Mouse (Mus musculus): Measurements from ENCODE around the gene Aig1. TPM values are rescaled to one million over a fixed set of nuclear protein-coding genes. Genes with fewer than 3 reads are reported as not detected.

Aig1 gene
- total RNA-seq, 2 experiments from 2014 or later = 17.8 to 20.3 TPM

DNA sequence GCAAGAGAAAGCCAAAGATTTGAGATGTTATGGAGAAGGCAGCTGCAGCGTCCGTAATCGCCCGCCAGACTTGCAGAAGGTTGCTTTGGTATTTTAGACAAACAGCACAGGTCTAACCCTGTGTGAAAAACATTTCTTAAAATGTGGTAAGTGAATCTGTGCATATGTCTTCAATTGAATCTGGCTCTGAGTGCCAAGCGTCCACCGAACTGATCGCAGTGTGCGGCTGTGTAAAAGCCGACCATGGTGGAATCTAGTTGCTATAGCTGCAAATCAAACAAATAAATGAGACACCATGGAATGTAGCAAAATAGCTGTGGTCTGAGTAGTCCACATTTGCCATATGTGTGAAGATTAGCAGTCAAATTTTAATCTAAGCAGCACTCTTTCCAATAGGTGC is 80.7 kb downstream of the Aig1 start:
- no peak for DNase-seq
- intact Hi-C loops (cut with DNase I) = no loop called here

- intact Hi-C loops (cut with DNase I) = no loop called here
- DNase-seq = no peak
Measured at GRCm38 (mm10) chr10:13782774-13783173, 86.0 kb downstream of the Aig1 start.

DNA sequence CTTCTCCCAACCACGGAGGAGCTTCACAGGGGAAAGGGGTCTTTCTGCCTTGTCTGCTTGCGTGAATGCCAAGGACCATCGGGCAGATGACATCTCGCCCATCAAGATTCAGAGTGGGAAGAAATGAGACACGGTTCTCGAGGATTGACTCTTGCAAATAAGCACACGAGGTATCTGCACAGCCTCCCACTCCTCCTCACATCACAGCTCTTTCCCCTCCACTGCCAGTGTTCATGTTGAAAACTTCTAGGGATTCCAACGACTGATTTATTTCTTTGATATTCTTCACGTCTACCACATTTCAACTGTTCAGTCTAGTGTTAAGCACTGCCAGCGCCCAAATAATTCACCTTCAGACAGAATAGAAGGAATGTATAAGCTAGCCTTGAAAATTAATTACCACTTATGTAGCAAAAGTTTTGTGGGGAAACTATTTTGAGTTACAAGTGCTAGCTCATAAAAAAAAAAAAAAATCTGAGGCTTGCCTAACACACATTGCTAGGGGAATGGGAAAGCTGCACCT is 86.5 kb downstream of the Aig1 start:
- no peak for DNase-seq
- intact Hi-C loops (cut with DNase I) = no loop called here

DNA sequence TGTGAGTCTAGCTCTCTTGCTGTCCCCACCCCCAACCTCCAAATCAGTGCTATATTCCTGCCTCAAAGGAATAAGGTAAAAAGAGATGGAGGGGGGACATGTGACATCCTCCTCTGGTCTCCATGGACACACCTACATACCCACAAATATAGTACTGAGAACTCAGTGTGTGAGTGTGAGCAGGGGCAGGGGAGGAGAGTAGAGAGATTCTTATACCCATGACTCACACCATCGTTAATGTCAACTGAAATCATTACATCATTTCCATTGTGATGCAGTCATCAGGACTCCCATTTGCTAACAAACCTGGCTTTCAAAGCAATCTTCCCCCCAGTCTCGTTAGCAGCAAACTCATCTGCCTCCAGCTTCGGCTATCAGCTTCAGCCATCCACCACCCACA is 92.8 kb downstream of the Aig1 start:
- intact Hi-C loops (cut with DNase I) = no loop called here
- no peak for DNase-seq

GRCm38 (mm10) chr10:13775411-13775810 is 93.4 kb downstream of the Aig1 start:
- intact Hi-C loops (cut with DNase I) = no loop called here
- no peak for DNase-seq

GRCm38 (mm10) chr10:13774910-13775309 is 93.9 kb downstream of the Aig1 start:
- intact Hi-C loops (cut with DNase I) = no loop called here

DNA sequence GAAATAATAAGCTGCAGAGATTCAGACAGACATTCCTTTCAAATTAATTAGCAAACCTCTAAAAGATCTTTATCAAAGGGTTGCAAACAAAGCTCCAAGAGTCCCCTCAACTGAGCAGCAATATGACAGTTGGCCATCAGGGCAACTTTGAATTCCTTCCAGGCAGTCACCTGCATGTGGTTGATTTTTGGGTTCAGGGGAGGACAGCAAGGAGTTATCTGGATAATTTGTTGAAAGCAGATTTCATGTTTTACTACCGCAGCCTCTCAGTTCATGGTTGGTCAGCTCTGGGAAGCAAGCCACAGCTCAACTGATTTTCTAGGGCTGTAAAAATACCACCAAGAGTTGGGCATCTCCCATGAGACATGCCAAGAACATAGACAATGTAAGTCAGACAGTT is 98.1 kb downstream of the Aig1 start:
- no peak for DNase-seq
- intact Hi-C loops (cut with DNase I) = no loop called here

More at GRCm38 (mm10) chr10:13774910-13775309, 93.9 kb downstream of the Aig1 start:
- DNase-seq = no peak

GRCm38 (mm10) chr10:13769789-13770188 is 99.0 kb downstream of the Aig1 start:
- no peak for DNase-seq
- intact Hi-C loops (cut with DNase I) = no loop called here

DNA sequence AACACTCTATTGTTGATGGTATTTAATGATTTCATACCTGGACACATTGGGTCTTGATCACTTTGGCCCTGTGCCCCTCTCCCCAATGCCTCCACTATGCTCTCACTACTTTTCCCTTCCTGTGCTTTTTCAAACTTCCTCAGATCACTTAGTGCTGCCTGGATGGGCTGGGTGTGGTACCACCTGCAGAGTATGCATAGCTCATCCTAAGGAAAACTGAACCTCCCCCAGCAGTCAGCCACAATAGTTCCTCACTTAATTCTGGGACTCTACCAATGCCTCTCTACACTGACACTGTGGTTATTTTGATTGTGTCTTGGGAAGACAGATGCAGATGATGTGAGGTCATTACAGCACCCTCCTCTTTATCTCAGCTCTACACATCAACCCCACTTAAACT is 99.9 kb downstream of the Aig1 start:
- no peak for DNase-seq

GRCm38 (mm10) chr10:13767076-13767475 is 101.7 kb downstream of the Aig1 start:
- intact Hi-C loops (cut with DNase I) = no loop called here
- DNase-seq = no peak

More for the DNA sequence above, 99.9 kb downstream of the Aig1 start:
- intact Hi-C loops (cut with DNase I) = no loop called here

DNA sequence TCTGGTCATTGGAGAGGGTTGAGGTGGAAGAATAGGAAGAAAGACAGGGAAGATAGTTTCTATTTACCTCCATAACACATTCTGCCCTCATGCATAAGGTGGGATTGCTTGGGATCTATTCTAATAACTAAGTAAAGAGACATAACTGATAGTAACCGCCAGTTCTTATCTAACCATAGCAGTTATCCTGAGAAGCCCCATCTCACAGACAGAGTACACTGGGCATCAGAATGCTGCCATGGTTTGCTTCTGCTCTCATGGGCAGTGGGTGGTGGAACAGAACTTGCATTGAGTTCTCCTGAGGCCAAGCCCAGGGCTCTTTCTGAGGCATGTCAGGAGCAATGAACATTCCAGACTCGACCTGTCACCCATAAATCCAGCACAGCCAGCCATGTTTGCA is 105.6 kb downstream of the Aig1 start:
- no peak for DNase-seq
- intact Hi-C loops (cut with DNase I) = no loop called here

DNA sequence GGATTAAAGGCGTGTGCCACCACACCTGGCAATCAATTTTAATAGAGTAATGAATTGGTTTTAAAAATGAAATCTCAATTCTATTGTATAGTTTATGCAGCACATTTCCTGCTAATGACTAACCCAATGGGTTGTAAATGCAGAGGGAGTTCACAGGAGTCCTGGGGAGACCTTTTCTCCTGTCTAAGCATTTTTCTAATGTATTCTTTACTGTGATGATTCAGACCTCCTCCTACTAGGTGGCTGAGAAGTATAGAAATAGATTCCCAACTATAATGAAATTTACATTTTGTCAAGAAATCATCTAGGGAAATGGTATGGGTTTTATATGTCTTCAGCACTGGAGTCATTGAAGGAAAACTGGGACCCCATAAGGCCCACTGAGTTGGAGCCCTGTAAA is 114.1 kb downstream of the Aig1 start:
- intact Hi-C loops (cut with DNase I) = no loop called here
- no peak for DNase-seq

DNA sequence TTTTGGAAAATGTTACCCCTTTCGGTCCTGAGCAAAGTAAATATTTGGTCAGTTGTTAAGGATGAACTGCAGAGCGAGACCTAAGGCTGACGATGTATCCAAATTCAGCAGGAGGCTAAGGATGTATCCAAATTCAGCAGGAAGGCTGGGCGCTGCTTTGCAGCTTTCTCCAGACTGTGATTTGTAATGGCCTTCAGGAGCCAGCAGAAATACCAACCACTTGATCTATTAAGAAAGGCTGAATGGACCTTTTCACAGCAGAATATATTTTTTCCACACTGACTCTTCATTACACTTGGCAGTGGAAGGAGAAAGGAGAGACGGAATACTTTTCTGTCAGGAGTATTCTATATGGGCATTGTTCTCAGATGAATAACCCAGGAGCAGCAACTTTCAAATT is 115.0 kb downstream of the Aig1 start:
- intact Hi-C loops (cut with DNase I) = no loop called here
- no peak for DNase-seq

DNA sequence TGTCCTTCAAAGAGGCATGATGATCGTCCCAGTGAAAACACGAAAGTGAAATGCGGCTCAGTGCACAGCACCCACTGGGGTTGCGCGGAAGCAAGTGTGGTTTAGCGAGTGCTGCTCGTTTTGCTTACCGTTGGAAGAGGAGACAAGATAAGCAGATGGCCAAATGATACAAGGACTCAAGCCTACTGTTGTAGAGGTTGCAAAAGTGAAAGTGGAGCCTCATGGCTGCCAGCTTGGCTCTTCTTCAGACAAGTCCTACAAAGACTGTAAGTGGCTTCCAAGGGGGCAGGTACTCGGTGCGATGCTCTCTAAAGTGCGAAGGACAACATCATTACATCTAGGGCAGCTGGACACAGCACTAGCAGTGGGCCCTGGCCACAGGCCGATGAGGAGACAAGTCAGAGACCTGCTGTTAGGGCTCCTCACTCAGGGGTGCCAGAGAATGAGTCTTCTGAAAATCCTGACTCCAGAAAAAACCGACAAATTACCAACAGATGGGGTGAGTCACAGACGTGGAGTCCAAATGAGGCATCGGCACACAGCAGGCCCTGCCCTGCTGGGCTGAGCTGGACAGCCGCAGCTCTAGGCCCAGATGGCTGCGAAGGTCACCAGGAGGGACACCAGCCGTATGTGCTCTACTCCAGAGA is 129.2 kb downstream of the Aig1 start:
- intact Hi-C loops (cut with DNase I) = no loop called here
- peak; percentile 26 to 57 for DNase-seq

- DNase-seq = no peak
- intact Hi-C loops (cut with DNase I) = no loop called here
Measured at GRCm38 (mm10) chr10:13730039-13730748, 138.6 kb downstream of the Aig1 start.

GRCm38 (mm10) chr10:13727676-13728075 is 141.1 kb downstream of the Aig1 start:
- DNase-seq = no peak
- intact Hi-C loops (cut with DNase I) = no loop called here

DNA sequence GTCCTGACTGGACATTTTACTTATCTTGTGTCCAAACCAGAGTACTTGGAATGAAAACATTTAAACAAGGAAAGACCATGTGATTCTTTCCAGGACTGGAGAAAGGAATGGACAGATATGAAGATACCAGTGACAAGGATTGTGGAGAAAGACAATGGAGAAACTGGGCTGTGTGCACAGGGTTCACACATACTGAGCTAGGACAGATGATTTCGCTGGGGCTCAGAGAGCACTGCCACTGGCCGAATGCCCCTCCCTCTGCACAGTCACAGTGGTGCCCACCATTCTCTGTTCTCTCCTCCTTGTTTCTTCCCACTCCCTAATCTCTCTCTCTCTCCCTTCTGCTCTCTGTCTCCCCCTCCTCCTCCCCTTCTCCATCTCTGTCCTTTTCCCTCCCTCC is 142.6 kb downstream of the Aig1 start:
- intact Hi-C loops (cut with DNase I) = no loop called here

GRCm38 (mm10) chr10:13725276-13725675 is 143.5 kb downstream of the Aig1 start:
- DNase-seq = no peak
- intact Hi-C loops (cut with DNase I) = no loop called here

More for the DNA sequence above, 142.6 kb downstream of the Aig1 start:
- DNase-seq = no peak

GRCm38 (mm10) chr10:13716132-13716531 is 152.6 kb downstream of the Aig1 start:
- no peak for DNase-seq
- intact Hi-C loops (cut with DNase I) = no loop called here

DNA sequence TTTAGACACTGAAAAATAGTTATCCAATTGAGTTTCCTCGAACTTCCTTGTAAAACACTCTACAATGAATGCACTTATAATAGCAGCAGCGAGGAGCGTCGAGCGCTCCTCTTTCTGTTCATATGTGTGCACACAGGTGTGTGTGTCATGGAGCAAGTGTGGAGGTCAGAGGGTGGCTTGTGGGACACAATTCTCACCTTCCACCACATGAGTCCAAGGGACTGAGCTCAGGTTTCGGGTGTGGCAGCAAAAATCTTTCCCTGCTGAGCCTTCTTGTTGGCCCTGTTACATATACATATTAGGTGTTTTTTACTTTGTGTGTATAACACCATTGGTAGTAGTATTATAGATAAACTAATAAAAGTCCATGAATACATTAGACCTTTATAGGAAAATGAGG is 153.2 kb downstream of the Aig1 start:
- intact Hi-C loops (cut with DNase I) = no loop called here

GRCm38 (mm10) chr10:13714920-13715293 is 153.9 kb downstream of the Aig1 start:
- no peak for DNase-seq
- intact Hi-C loops (cut with DNase I) = no loop called here

More for the DNA sequence above, 153.2 kb downstream of the Aig1 start:
- no peak for DNase-seq
